Mouse (Mus musculus): ENCODE data around the gene Tnrc6c. TPM values are rescaled to one million over a fixed set of nuclear protein-coding genes. Genes with fewer than 3 reads are reported as not detected.

Gene Tnrc6c
- total RNA-seq, 1 experiment from 2014 or later, result 22.7 TPM

DNA sequence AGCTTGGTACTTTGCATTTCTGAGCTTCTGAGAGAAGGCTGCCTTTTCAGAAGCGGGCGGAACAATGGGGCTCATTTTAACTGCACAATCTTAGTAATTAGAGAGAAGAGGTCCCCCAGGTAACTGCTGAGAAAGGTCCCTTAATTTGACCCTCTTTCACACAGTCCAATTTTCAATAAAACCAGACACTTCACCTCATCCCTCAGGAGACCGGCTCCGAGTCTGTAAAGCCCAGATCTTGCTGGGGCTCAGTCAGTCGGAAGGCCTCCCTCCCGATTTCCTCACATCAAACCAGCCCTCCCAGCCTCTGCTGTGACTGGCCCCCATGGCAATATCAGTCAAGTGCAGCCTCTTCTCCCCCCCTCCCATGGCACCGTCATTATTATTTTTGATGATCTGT, 15.7 kb upstream of the Tnrc6c start:
- DNase-seq, result no peak

DNA sequence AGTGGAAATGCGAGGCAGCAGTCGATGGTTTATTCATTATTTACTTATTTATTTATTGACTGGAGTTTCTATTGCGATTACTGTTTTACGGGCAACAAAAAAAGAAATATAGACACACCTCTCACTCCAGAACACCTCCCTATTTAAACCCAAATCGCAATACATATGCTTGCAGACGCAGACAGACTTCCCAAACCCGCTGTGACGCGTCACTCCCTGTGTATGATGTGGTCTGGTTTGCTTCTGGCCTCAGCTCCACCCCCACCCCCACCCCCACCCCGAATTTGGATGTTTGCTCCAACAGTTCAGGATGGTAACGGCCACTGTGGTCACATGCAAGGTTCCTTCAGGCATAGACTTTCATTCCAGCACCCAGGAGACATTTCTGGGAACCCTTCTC, 15.3 kb upstream of the Tnrc6c start:
- DNase-seq, result no peak

DNA sequence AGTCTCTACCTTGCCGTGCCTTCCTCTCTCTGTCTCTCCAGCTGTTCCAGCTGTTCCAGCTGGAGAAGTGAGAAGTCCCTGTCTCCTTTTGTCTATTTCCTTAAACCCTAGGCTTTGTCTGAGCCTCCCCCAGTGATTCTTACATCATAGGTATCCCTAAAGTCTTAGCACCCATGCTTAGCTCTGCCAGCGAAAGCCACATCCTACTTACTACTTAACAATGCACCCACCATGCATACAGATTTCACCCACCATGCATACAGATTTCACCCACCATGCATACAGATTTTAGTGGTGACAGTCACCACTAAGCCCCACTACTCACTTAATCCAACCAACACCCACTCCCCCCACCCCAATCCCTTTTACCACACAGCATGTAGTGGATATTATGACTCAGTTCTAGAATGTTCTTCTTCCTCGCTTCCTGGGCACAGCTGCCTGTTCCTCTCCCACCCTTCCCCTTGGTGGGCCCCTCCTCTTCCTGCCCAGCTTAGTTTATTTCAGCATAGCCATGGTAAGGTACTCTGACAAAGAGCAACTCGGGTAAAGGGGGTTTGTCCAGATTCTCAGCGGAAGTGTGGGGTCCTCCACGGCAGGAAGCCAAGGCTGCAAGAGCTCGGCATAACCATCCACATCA, 14.6 kb upstream of the Tnrc6c start:
- no peak for DNase-seq

DNA sequence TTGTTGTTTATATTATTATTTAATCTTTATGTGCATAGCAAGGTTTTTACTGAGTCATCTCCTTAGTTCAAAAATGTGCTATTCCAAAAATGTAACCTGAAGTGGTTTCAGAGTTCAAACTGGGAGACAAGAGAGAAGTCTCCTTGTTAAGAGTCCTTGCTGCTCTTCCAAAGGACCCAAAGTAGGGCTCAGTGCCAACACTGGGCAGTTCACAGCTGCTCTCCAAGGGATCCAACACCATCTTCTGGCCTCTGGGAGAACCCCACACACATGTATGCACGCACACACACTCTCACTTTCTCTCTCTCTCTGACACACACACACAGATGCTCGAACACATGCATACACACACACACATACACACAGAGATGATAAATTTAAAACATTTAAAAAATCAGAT, 11.9 kb upstream of the Tnrc6c start:
- DNase-seq, result peak; percentile 43

GRCm38 (mm10) chr11:117643240-117643639, 10.8 kb upstream of the Tnrc6c start:
- peak; percentile 9 for DNase-seq

DNA sequence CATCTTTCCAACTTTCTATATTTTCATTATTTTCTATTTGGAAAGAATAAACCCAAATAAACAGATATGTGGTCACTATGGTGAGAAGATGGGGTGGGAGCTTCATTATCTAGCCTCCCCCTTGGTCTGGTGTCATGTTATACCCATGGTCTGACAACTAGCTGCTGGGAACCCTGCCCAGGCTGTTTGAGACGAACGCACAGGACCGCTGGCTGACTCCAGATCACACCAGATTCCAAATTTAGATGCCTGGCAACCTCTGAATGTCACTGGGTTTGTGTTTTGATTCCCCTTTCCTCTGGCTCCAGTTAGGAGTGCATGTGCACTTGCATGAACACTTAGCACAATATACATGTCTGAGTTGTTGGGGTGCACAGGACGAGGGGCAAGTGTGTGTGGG, 7.3 kb upstream of the Tnrc6c start:
- no peak for DNase-seq

DNA sequence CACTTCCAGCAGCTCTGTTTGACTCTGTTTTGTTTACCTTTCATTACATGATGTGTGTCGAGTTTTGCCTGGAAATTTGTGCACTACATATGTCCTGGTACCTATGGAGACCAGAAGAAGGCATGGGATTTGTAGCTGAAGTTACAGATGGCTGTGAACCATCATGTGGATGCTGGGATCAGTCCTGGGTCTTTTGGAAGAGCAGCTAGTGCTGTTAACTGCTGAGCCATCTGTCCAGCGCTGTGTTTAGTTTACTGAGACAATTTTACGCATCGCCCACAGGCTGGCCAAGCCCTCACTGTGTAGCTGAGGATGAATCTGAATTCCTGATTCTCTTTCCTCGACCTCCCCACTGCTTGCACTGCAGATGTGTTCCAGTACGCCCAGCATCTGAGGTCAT, 6.1 kb upstream of the Tnrc6c start:
- no peak for DNase-seq

DNA sequence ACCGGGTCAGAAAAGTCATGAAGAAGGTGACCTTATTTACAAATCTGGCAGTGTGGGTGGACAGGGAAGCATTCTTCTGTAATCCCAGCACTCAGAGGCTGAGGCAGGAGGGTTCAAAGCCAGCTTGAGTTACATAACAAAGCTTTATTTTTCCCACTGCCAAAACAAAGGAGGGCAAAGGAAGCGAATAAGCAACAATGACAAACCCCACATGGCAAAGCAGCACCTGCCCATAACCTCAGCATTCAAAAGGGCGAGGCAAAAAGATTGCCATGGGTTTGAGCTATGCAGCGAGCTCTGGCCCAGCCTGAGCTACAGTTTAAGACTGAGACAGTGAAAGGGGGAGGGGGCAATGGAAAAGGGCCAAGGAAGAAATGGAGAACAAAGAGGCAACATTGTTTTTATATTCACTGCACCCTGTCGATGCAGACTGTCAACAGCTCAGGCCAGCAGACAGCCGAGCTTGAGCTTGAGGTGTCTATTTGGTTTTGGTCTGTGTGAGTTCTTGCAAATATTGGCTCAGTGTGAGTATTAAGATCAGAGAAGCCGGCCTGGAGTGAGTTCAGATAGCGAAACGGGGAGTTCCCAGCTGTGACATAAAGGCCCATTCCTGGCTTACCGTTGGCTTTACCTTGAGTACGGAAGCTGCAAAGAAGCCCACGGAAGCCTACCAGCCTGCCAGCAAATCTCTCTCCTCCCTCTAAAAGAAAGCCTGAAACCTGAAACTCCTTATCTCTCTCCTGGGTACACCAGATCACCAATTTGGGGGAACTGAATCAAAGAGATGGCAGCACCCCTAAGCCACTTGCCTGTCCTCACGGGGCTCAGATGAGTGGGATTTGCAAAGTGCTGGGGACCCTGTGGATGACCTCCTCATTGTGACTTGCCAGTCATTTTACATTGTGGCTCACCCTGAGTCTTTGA, 3.1 kb upstream of the Tnrc6c start:
- no peak for DNase-seq

DNA sequence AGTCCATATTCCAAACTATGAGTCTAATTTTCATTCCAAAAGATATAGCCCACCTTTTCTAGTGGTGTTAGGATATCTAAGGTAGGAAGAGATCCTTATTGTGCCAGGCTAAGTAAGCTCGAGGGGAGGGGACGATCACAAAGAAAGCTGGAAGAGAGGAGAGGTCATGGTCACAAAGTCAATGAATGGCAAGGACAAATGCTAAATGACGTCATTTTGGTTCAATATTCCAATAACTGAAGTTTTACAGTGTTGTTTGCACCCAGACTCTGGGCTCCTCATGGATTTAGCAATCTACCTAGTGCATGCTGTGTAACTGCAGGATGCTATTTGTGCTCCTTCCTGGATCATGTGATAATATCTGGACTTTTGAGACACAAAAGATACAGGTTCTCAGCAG, 1.2 kb upstream of the Tnrc6c start:
- DNase-seq, result no peak

DNA sequence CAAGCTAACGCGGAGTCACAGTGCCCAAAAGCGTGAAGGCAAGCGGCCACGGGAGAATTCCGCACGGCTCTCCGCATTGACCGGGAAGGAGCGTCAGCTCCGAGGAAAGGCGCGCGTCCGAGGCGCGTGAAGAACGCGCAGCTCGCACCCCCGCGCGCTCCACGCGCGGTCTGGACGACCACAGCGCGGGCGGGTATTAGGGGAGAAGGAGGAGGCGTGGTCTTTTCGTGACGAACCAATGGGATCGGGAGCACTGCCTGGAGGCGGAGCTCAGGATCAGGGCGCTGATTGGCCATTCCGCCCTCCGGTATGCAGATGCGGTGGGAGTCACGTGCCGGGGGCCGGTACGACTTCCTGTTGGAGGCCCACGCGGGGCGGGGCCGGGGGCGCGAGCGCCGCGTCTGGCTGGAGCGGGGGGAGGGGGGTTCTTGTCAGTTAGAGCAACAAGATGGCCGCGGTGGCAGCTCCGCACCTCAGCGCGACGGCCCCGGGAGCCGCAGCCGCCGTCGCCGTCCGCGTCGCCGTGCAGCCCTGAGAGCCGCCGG, 363 bp downstream of the Tnrc6c start:
- DNase-seq, result peak; percentile 100

- DNase-seq, result peak; percentile 62
Observed at GRCm38 (mm10) chr11:117654934-117655291, 824 bp downstream of the Tnrc6c start.

DNA sequence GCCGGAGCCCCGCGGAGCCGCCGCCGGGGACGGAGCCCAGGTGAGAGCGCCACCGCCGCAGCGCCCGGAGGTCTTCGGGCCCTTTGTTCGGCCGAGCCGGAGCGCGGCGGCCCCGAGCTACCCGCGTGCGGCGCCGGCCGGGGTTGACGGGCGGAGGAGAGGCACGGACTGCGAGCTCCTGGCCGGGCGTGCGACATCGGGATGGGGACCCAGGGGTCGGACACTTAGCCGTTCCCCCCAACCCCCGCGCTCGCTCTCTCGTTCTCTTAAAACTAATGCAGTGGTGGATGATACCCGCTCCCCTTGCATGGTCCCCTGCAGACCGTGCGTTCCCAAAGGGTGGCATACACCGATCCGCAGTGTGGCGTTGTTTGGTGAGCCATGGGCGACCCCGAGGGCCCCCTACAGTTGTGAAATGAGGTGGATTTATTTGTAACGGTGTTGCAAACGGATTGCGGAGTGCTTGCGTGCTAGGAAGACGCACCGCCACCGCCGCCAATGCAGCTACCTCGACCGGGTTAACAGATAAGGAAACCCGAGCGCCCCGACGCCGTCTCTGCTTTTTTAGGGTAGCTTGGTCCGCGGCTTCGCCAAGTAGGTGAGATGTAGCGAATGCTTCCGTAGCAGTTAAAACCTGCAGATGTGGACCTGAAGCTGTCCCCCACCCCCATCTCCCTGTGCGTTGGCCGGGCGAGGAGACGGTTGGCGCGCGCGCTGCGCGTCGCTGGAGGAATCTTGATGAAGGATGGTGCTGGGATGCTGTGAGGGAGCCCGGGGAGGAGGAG, 1.4 kb downstream of the Tnrc6c start:
- peak; percentile 68 for DNase-seq

DNA sequence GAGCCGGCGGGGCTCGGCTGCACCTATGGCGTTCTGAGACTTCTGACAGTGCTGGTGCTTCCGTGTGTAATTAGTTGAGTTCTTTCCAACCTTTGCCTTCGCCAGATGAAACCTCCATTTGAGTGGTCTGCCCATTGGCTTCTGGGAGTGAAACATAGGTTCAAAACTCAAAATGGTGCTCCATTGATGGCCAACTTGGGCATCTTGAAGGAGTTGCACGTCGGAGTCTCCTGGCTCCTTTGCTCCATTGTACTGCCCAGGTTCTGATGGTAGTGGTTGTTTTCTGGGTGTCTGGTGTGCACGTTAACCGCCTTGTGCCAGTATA, 1.9 kb downstream of the Tnrc6c start:
- DNase-seq, result no peak

GRCm38 (mm10) chr11:117658974-117659373, 4.9 kb downstream of the Tnrc6c start:
- peak; percentile 11 for DNase-seq

DNA sequence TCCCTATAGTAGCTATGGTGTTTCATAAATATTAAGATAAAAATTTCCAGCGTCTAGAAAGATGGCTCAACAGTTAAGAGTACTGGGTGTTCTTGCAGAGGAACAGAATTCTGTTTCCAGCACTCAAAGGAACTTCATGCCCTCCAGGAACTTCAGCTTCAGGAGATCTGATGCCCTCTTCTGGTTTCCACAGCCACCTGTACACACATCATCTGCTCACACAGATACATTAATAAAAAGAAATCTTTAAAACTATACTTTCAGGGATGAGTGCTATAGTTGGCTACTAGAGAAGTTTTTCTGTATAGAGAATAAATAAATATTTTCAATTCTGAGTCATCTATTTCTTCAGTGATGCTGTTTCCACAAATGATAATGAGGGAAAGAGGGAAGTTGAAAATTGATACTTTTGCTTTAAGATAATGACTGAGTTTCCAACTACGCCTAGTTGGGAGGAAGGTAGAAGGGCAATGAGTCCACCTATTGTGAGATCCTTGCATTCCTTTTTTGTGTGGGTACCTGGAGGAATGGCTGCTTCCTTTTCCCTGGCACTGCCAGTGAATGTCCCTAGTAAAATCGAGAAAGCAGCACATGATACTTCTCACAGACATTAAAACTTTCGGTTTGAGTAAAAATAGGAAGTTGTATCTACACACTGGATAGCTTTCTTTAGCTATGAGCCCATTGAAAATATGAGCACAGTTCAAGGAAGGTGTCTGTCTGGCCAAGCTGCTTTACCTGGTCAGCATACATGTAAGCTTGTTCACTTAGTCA, 9.1 kb downstream of the Tnrc6c start:
- no peak for DNase-seq

DNA sequence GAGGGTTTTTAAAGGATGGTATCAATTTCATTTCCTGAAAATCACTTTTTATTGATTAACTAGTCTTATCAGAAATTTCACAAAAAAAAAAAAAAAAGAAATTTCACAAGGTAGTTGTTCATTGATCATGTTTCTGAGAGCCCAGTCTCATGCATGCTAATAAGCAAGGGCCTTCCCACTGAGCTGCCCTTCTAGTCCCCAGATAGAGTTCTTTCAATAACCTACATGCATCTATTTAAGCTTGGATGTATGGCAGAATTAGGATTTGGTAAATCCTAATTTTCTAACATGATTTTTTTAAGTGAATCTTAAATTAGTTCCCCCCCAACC, 9.7 kb downstream of the Tnrc6c start:
- DNase-seq, result no peak

DNA sequence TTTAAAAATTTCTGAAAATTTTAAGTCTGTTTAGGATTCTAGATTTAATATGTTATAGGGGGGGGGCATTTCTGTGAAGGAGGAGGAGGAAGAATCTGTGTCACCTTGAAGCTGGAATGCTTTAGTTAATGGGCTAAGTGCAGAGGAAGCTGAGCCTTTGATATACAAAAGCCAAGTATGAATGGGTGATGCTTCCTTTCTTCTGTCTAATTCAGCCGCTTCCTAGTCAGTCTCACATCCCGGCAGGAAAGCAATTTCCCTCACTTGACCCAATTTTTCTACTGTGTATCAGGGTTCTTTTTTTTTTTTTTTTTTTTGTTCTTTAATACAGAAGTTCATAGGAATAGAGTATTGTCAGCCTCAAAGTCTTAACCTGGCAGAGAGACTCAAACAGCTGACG, 11.1 kb downstream of the Tnrc6c start:
- no peak for DNase-seq

- no peak for DNase-seq
Observed at GRCm38 (mm10) chr11:117666563-117666962, 12.5 kb downstream of the Tnrc6c start.

- no peak for DNase-seq
Observed at GRCm38 (mm10) chr11:117667152-117667551, 13.1 kb downstream of the Tnrc6c start.

DNA sequence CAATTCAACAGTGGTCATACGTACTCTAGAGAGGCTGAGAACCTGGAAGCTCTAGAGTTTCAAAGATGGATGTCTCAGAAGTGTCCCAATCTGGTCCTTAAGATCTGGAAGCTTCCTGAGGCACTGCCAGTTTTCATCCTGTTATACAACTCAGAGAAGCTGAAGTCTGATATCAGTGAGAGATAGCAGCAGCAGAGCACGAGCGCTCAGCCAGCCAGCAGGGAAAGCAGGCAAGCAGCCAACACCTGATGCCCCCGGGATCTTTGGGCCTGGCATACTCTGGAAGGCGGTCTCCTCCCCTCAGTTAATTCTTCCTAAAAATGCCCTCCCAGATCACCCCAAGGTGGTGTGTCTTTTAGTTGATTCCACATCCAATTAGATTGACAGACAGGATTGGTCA, 13.7 kb downstream of the Tnrc6c start:
- peak; percentile 24 for DNase-seq

GRCm38 (mm10) chr11:117671626-117672025, 17.5 kb downstream of the Tnrc6c start:
- no peak for DNase-seq

- no peak for DNase-seq
Observed at GRCm38 (mm10) chr11:117674531-117674930, 20.4 kb downstream of the Tnrc6c start.

All from adrenal gland, postnatal 14 days (tissue).